Mouse (Mus musculus) midbrain, embryonic 14.5 days (tissue): ENCODE results near the gene St3gal2. TPM values are rescaled to one million over a fixed set of nuclear protein-coding genes. Genes with fewer than 3 reads are reported as not detected.
"Not testable (repeated sequence)": the region's sequence is repeated elsewhere in the genome, so short reads cannot be mapped to it uniquely, and the experiment has no call there.

Experiments used
- ATAC-seq: fragments of 200-750 bp; cut with Nextera tagmentation; 2 replicates; pipeline ENCODE4 v1.8.0; 2017; ENCODE audit warnings: moderate number of reproducible peaks, moderate library complexity; ENCODE audit not compliant: low FRiP score, low TSS enrichment
- DNase-seq: peaks from one replicate; pipeline ENCODE4 v3.0.0-alpha.2; 2015
- H3K27ac ChIP-seq: fragments of 300-500 bp; sonication (generic); replicated peaks from 2 replicates; pipeline ENCODE4 v1.5.1; 2014; ENCODE audit warnings: mild to moderate bottlenecking, low read depth, low read length, moderate library complexity
- H3K27me3 ChIP-seq: fragments of 300-500 bp; sonication (generic); 2 replicates; pipeline ENCODE4 v1.6.1; 2014; ENCODE audit warnings: low read length, control low read depth, mixed read lengths; ENCODE audit not compliant: control insufficient read depth, insufficient read depth
- H3K36me3 ChIP-seq: fragments of 300-500 bp; sonication (generic); 2 replicates; pipeline ENCODE4 v1.6.1; 2014; ENCODE audit warnings: low read length, control low read depth; ENCODE audit not compliant: control insufficient read depth, insufficient read depth
- H3K4me1 ChIP-seq: fragments of 300-500 bp; sonication (generic); 2 replicates; pipeline ENCODE4 v1.6.1; 2014; ENCODE audit warnings: mild to moderate bottlenecking, antibody characterized with exemption, low read length, control low read depth; ENCODE audit not compliant: control insufficient read depth, insufficient read depth
- H3K4me2 ChIP-seq: fragments of 300-500 bp; sonication (generic); 2 replicates; pipeline ENCODE4 v1.6.1; 2014; ENCODE audit warnings: mild to moderate bottlenecking, low read length, moderate library complexity
- H3K4me3 ChIP-seq: fragments of 300-500 bp; sonication (generic); replicated peaks from 2 replicates; pipeline ENCODE4 v1.5.1; 2014; ENCODE audit warnings: low read depth, low read length
- H3K9ac ChIP-seq: fragments of 300-500 bp; sonication (generic); replicated peaks from 2 replicates; pipeline ENCODE4 v1.6.1; 2014; ENCODE audit warnings: mild to moderate bottlenecking, low read length, moderate library complexity
- H3K9me3 ChIP-seq: fragments of 300-500 bp; sonication (generic); 2 replicates; pipeline ENCODE4 v1.6.1; 2016; ENCODE audit warnings: low read length, control low read depth, mixed read lengths; ENCODE audit not compliant: control insufficient read depth
- whole genome bisulfite sequencing: fragments of 180-500 bp; shearing (Covaris S2); extraction: QIAGEN DNeasy Blood & Tissue Kit; methylation state at CpG from one replicate; pipeline ENCODE4 v1.1.7; 2014; 5-methylcytosine and 5-hydroxymethylcytosine counted together
- polyA plus RNA-seq: library from polyadenylated mRNA; unstranded; fragments of >200 nt; fragmentation: Nextera tagmentation; extraction: Ambion mirVana; gene quantifications from 2 replicates; pipeline ENCODE4 v1.2.1, GENCODE M21; 2014

St3gal2 gene
- polyA plus RNA-seq, 1 experiment from 2014 or later: 16.5 TPM

DNA sequence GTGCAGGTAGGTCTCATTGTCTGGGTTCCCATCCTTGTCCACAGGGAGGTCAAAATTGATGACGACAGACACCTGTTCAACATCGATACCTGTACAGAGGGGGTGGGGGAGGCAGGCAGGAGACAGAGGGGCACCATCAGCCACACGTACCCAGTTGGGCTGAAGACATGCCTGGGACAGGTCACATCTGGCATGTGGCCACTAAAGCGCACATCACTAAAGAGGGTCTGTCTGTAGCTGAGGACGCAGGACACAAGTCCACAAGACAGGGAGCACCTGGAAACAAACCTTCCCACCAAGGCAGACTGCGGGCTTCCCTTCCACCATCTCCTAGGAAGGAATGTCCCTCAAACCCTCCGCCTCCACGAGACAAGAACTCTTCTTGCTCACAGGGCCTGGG is 56.8 kb downstream of the St3gal2 start:
- H3K27me3 ChIP-seq, DNase-seq, H3K9me3 ChIP-seq, H3K4me2 ChIP-seq, H3K4me1 ChIP-seq, H3K4me3 ChIP-seq, ATAC-seq, H3K9ac ChIP-seq, H3K27ac ChIP-seq: not testable (repeated sequence)
- 98% methylated on average over 8 of the region's 8 CpGs for WGBS
- peaks cover 58% of the 10 kb centered on the region for H3K36me3 ChIP-seq

DNA sequence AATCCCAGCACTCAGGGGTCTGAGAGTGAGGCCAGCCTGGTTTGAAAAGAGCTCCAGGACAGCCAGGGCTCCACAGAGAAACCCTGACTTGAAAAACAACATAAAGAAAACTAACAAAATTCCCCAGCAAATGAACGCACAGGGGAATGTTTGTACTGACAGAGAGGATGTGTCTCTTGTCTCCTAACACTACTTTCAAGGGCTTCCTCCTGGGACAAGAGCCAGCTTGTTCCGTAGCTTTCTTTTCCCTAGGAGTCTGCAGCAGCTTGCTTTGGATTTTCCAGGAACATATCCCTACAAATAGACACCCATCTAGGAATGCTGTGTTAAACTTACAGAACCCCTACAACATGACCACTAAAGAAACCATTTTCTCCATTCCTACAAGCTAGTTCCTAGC is 58.3 kb downstream of the St3gal2 start:
- H3K4me1 ChIP-seq, H3K9ac ChIP-seq, DNase-seq, H3K27me3 ChIP-seq, H3K9me3 ChIP-seq, H3K4me2 ChIP-seq, ATAC-seq, H3K4me3 ChIP-seq, H3K27ac ChIP-seq: not testable (repeated sequence)
- H3K36me3 ChIP-seq: peaks cover 69% of the 10 kb centered on the region
- 89% methylated on average over 2 of the region's 2 CpGs for WGBS

DNA sequence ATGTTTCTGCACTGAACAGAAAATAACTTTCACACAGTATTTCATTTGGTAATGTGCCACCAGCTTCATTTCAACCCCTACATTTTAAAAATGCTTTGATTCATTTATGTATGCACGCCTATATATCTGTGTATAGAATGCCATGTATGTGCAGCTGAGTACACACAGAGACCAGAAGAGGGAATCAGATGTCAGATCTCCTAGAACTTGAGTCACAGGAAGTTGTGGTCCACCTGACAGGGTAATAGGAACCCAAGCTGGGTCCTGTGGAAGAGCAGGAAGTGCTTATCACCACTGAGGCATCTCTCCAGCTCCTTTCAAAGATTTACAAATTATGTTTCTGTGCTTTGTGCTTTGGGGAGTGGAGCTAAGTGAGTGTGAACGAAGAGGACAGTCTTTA is 61.6 kb downstream of the St3gal2 start:
- Histone ChIP-seq H3K4me1 (no peaks in the 10 kb centered on the region), H3K4me3 (no peak overlapping the region), H3K36me3 (peaks cover 76% of the 10 kb centered on the region), H3K9ac (no peak overlapping the region), H3K27me3 (no peaks in the 10 kb centered on the region), H3K9me3 (no peaks in the 10 kb centered on the region), H3K27ac (no peak overlapping the region), H3K4me2 (no peak overlapping the region)
- ATAC-seq: no peak
- WGBS: 97% methylated on average over 2 of the region's 2 CpGs
- no peak for DNase-seq

DNA sequence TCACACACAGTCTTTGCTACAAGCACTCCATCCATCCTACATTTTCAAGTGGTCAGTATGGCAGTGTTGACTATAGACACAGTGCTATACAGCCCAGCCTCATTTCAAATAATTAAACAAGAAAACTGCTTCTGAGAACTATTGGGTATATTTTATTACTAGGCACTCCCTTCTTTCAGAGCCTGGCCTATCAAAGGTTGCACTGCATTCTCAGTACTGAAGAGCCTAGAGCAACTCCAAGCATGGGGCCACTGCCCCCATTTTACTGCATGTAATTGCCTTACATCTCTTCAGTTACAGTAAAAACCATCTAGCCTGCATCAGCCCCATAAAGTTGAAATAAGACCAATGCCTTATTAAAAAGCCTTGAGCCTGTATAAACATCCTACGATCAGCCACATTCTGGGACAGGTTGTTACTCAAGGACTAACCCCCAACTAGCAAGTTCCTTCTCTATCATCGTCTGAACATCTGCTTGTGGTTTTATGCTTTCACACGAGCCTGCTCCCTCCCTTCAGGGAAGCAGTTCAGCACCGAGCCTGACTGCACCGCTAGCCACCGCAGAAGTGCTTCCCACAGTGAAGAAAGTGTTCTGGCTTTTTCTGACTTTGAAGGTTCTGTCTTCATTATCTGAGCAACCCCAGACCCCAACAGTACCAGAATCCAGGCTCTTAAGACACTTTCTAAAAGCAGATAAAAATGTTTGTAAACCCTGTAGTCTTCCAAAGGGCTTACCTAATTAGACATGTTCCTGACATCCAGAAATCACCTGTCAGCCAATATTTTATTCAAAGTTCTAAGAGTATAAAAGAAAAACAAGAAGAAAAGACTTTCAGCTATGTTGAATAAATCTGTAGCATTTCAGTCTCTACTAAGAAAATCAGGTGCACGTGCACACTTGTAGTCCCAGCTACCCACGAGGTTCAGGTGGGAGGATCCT is 68.4 kb downstream of the St3gal2 start:
- ATAC-seq (no peak), DNase-seq (no peak)
- no peak overlapping the region for H3K9ac ChIP-seq
- no peaks in the 10 kb centered on the region for H3K27me3 ChIP-seq
- H3K4me1 ChIP-seq: no peaks in the 10 kb centered on the region
- no peaks in the 10 kb centered on the region for H3K9me3 ChIP-seq
- no peak overlapping the region for H3K4me2 ChIP-seq
- H3K36me3 ChIP-seq: peaks cover 89% of the 10 kb centered on the region
- WGBS: 91% methylated on average over 8 of the region's 8 CpGs
- H3K27ac ChIP-seq: no peak overlapping the region
- H3K4me3 ChIP-seq: no peak overlapping the region

DNA sequence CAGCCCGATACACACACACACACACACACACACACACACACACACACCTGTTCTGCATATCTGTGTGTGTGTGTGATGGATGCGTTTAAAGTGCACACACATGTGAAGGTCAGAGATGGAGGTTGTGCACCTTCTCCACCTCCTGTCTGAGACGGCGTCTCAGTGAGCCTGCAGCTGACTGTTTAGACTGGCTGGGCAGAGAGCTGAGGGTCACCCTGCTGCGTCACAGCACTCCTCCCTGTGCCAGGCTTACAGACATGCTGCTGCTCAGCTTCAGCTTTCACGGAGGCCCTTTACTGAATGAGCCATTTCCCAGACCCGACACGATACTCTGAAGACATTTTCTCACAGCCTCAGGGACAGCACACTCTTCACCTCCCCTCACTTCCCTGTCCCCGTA is 70.3 kb downstream of the St3gal2 start:
- Histone ChIP-seq H3K9me3 (no peaks in the 10 kb centered on the region), H3K27ac (no peak overlapping the region), H3K4me2 (no peak overlapping the region), H3K9ac (no peak overlapping the region), H3K36me3 (peaks cover 71% of the 10 kb centered on the region), H3K4me1 (no peaks in the 10 kb centered on the region), H3K4me3 (no peak overlapping the region), H3K27me3 (no peaks in the 10 kb centered on the region)
- DNase-seq (no peak), ATAC-seq (no peak)
- WGBS: 93% methylated on average over 9 of the region's 9 CpGs

DNA sequence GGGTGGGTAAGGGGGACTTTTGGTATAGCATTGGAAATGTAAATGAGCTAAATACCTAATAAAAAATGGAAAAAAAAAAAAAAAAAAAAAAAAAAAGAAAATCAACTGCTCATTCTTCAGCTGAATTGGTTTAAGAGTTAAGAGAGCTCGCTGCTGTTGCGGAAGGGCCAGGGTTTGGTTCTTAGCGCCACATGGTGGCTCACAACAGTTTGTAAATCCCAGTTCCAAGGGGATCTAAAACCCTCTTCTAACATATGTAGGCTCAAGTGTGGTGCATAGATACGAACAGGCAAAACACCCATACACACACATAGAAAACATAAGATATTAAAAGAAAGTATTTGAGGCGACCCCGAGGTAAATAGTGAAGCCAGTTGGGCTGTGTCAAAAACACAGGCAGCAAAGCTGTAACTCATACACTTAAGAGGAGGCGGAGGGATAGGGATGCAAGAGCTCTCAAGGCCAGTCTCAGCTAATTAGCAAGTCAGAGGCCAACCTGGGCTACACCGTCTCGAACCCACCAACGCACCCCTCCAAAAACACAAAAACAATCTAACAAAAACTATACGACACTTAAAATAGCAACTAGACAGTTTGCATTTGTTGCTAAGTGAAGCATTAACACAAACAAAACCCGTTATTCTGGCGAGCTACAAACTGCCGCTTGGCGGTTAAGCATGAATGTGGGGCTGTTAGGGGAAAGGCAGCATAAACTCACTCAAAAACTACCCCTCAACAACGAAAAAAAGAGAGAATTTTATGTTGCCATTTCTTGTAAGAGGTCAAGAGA is 77.1 kb downstream of the St3gal2 start:
- Histone ChIP-seq H3K9me3 (no peaks in the 10 kb centered on the region), H3K4me2 (peak overlapping the region; percentile 86), H3K4me3 (peak overlapping the region; percentile 84), H3K27me3 (no peaks in the 10 kb centered on the region), H3K4me1 (peaks cover 5% of the 10 kb centered on the region), H3K36me3 (peaks cover 13% of the 10 kb centered on the region), H3K27ac (peak overlapping the region; percentile 78; the same call in 1 of the 2 replicates), H3K9ac (peak overlapping the region; percentile 73)
- DNase-seq: no peak
- no peak for ATAC-seq
- WGBS: 38% methylated on average over 16 of the region's 16 CpGs

DNA sequence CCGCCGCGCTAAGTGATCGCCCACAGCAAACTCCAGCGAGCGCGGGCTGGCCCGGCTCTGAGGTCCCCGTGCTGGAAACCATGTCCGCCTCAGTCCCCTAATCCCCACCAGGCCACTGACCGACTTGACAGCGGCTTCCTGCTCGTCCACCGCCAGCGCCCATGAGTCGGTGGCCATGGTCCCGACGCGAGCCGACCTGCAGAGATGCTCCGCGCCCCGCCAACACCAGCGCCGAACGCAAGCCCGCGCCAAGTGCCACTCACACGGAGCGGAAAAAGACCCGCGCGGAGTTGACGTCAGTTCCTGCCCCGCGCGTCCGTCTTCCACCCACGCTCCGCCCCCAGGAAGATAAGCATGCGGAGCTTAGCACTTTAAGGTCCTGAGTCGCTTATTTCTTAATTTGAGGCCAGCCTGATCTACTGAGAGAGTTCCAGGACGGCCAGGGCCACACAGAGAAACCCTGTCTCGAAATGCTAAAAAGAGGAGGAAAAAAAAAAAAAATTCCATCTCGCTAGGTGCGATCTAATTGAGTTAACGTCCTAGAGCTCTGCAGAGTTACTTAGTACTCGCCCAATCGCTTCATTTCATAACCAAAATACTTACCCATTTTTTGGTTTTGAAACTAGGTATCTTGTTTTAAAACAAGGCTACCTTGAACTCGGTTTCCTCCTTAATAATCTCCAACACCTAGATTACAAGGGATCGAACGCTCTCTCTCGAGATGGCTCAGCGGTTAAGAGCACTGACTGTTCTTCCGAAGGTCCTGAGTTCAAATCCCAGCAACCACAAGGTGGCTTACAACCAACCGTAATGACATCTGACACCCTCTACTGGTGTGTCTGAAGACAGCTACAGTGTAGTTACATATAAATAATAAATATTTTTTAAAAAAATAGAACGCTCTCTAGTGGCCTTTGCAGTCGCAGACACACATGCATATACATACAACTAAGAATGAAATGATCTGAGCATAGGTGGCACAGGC is 78.1 kb downstream of the St3gal2 start, which contains the start of gene Ddx19a:
Ddx19a (minus strand) TSS at position 254 of the 985 bp plus-strand sequence.
- Histone ChIP-seq H3K27ac (peak within 1 kb of the TSS; percentile 78), H3K4me2 (peak within 1 kb of the TSS; percentile 86), H3K4me1 (peaks cover 5% of the 10 kb centered on the region), H3K4me3 (peak within 1 kb of the TSS; percentile 84), H3K36me3 (peaks cover 8% of the 10 kb centered on the region; the same call in 1 of the 2 replicates), H3K9ac (peak within 1 kb of the TSS; percentile 73), H3K27me3 (no peaks in the 10 kb centered on the region), H3K9me3 (no peaks in the 10 kb centered on the region)
- peak; percentile 91 for ATAC-seq
- 3% methylated on average over 58 of the region's 58 CpGs for WGBS
- DNase-seq: peak; percentile 95
